Mouse (Mus musculus): ENCODE measurements around the gene Vmn1r114.
"Not testable (repeated sequence)": the region's sequence is repeated elsewhere in the genome, so short reads cannot be mapped to it uniquely, and the experiment has no call there.

GRCm38 (mm10) chr7:20770885-20771284 lies 41.1 kb downstream of the Vmn1r114 start, which contains the start of gene Vmn1r112:
- not testable (repeated sequence) for TF ChIP-seq POLR2A (IDR thresholded peaks at IDR 0.05; ENCODE audit: low read depth, low read length); CTCF (IDR thresholded peaks at IDR 0.05; ENCODE audit: borderline replicate concordance, insufficient read depth, low read length)

Measured in embryonic fibroblast, embryonic 13.5 days (primary cell).